Mouse (Mus musculus): ENCODE results near the gene Cdc42bpb.

DNA sequence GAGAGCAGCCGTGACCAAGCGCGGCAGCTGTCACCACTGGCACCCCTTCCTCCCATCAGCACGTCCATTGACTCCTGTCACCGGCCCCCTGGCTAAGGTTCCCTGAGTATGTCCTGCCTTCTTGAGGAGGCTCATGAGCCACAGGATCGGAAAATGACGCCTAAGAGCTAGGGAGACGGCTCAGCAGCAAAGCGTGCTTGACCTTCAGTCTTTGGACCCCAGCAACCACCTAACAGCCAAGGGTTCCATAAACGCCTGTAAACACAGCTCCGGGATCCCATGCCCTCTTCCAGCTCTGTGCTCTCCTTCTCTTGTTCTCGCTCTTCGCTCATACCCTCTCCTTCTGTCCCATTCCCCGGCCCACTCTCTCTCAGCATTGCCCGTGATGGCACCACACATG lies 48.2 kb downstream of the Cdc42bpb start:
- no peak for TF ChIP-seq EP300 (IDR thresholded peaks at IDR 0.05; ENCODE audit: low read length)
- TF ChIP-seq CTCF (conservative IDR thresholded peaks at IDR 0.05 in 1 of 2, IDR thresholded peaks at IDR 0.05 in 1 of 2; ENCODE audit: low read depth in 2 of 2, low read length in 2 of 2) = no peak
- TF ChIP-seq USF2 (conservative IDR thresholded peaks at IDR 0.05; ENCODE audit: low read depth, low read length) = no peak
- no peak for TF ChIP-seq RAD21 (IDR thresholded peaks at IDR 0.05; ENCODE audit: low read depth, low read length)
- TF ChIP-seq ZC3H11A (IDR thresholded peaks at IDR 0.05; ENCODE audit: low read depth, low read length) = no peak
- no peak for TF ChIP-seq JUND (conservative IDR thresholded peaks at IDR 0.05; ENCODE audit: low read depth, low read length)
- TF ChIP-seq BHLHE40 (IDR thresholded peaks at IDR 0.05; ENCODE audit: low read depth, low read length) = no peak
- TF ChIP-seq RCOR1 (conservative IDR thresholded peaks at IDR 0.05; ENCODE audit: low read depth, low read length) = no peak
- TF ChIP-seq TBP (conservative IDR thresholded peaks at IDR 0.05; ENCODE audit: low read depth, low read length) = no peak
- no peak for TF ChIP-seq CHD2 (IDR thresholded peaks at IDR 0.05; ENCODE audit: low read length)
- no peak for TF ChIP-seq NELFE (IDR thresholded peaks at IDR 0.05; ENCODE audit: low read depth, low read length)
